ENCODE assay signal across 8 mouse cellular contexts in genomic region chr9:61032448-61033433, GRCm38 (mm10).
A peak's percentile ranks its signal among the peaks of the same experiment; 100 is the strongest.
DNase-seq lines count a peak whose midpoint lies in the region; ATAC-seq and TF ChIP-seq lines count a peak whose summit lies in the region.

No protein-coding gene starts in this region.

- H3K4me3 ChIP-seq in heart, embryonic 10.5 days = no peak overlapping the region
- H3K4me3 ChIP-seq in lung, postnatal 0 days (ENCODE audit: low read depth, low read length) = no peak overlapping the region
- no peak overlapping the region; the same call in 1 of the 2 replicates for H3K4me3 ChIP-seq in layer of hippocampus, adult 2 months
- H3K4me3 ChIP-seq in stomach, embryonic 14.5 days (ENCODE audit: low read depth, low read length) = no peak overlapping the region
- no peak overlapping the region for H3K4me3 ChIP-seq in thymus, adult 2 months (ENCODE audit: control insufficient read depth, insufficient read depth, low read length)

- intact Hi-C loops in heart, postnatal 36 days (cut with DNase I) = loop anchor here (5.0 kb wide), 3 partner anchors 185 to 340 kb away; partner anchors contain the start of gene Tle3

- H3K4me2 ChIP-seq in lung, postnatal 0 days (replicated peaks; ENCODE audit: low read depth, low read length) = no peak overlapping the region
- H3K4me2 ChIP-seq in stomach, embryonic 14.5 days (replicated peaks; ENCODE audit: low read depth, low read length) = peak overlapping the region; percentile 20

- TF ChIP-seq EP300 in lung, postnatal 0 days (IDR thresholded peaks at IDR 0.05) = 0 out of 2 replicates have a peak, but pooled peaks have one; percentile 9

- peak; percentile 21; the same call in 1 of the 2 replicates for ATAC-seq in lung, postnatal 0 days
- ATAC-seq in stomach, embryonic 14.5 days (ENCODE audit: insufficient number of reproducible peaks, insufficient read depth, low FRiP score, low read depth) = no peak

- no peaks in the 10 kb centered on the region for H3K36me3 ChIP-seq in heart, embryonic 10.5 days
- no peaks in the 10 kb centered on the region for H3K36me3 ChIP-seq in lung, postnatal 0 days (ENCODE audit: insufficient read depth, low read length)
- H3K36me3 ChIP-seq in stomach, embryonic 14.5 days (ENCODE audit: control insufficient read depth, insufficient read depth, low read length) = no peaks in the 10 kb centered on the region
- H3K36me3 ChIP-seq in thymus, adult 2 months (ENCODE audit: control insufficient read depth, insufficient read depth, low read length) = no peaks in the 10 kb centered on the region

- TF ChIP-seq CTCF in lung, postnatal 0 days (IDR thresholded peaks at IDR 0.05) = no peak
- TF ChIP-seq CTCF in layer of hippocampus, adult 2 months (conservative IDR thresholded peaks at IDR 0.05) = no peak
- TF ChIP-seq CTCF in thymus, adult 2 months (IDR thresholded peaks at IDR 0.05; ENCODE audit: borderline replicate concordance, control insufficient read depth, extremely low read depth, insufficient read depth, low read length, poor library complexity) = no peak

- H3K27me3 ChIP-seq in heart, embryonic 10.5 days (ENCODE audit: insufficient read depth, poor library complexity, severe bottlenecking) = peaks cover 59% of the 10 kb centered on the region
- H3K27me3 ChIP-seq in lung, postnatal 0 days (replicated peaks; ENCODE audit: insufficient read depth, low read length) = no peaks in the 10 kb centered on the region
- H3K27me3 ChIP-seq in stomach, embryonic 14.5 days (ENCODE audit: control insufficient read depth, insufficient read depth, low read length) = no peaks in the 10 kb centered on the region
- no peaks in the 10 kb centered on the region for H3K27me3 ChIP-seq in thymus, adult 2 months (ENCODE audit: control insufficient read depth, insufficient read depth, low read length)

- 73% methylated on average over 23 of the region's 23 CpGs for WGBS in heart, embryonic 10.5 days
- 49% methylated on average over 23 of the region's 23 CpGs for WGBS in lung, postnatal 0 days
- WGBS in stomach, embryonic 14.5 days = 49% methylated on average over 23 of the region's 23 CpGs
- 95% methylated on average over 23 of the region's 23 CpGs for WGBS in thymus, adult 2 months

- H3K4me1 ChIP-seq in heart, embryonic 10.5 days = peaks cover 25% of the 10 kb centered on the region
- H3K4me1 ChIP-seq in lung, postnatal 0 days (ENCODE audit: insufficient read depth, low read depth, low read length) = 0 out of 2 replicates have a peak, but pooled peaks cover 3% of the 10 kb centered on the region
- peaks cover 10% of the 10 kb centered on the region; the same call in 1 of the 2 replicates for H3K4me1 ChIP-seq in stomach, embryonic 14.5 days (ENCODE audit: control insufficient read depth, insufficient read depth, low read length)
- peaks cover 14% of the 10 kb centered on the region for H3K4me1 ChIP-seq in thymus, adult 2 months (replicated peaks; ENCODE audit: control insufficient read depth, insufficient read depth, low read length)

- 0 out of 2 replicates have a peak overlapping the region, but pooled peaks have one; percentile 19 for H3K27ac ChIP-seq in heart, embryonic 10.5 days
- no peak overlapping the region for H3K27ac ChIP-seq in lung, postnatal 0 days (ENCODE audit: low read length)
- H3K27ac ChIP-seq in layer of hippocampus, adult 2 months = peak overlapping the region; percentile 15
- peak overlapping the region; percentile 90 for H3K27ac ChIP-seq in stomach, embryonic 14.5 days (ENCODE audit: low read length)
- no peak overlapping the region for H3K27ac ChIP-seq in thymus, adult 2 months (ENCODE audit: control insufficient read depth, insufficient read depth, low read length)

- no peak for DNase-seq in heart, embryonic 10.5 days (ENCODE audit: low spot score)
- DNase-seq in heart, postnatal 36 days = no peak
- DNase-seq in lung, postnatal 0 days (ENCODE audit: low spot score) = no peak
- no peak for DNase-seq in lung, postnatal 10 days
- DNase-seq in layer of hippocampus, adult 2 months (ENCODE audit: low spot score in 2 of 2) = peak; percentile 33 to 34
- no peak for DNase-seq in thymus, adult 2 months
- no peak for DNase-seq in embryo, embryonic 11 days

- H3K9ac ChIP-seq in lung, postnatal 0 days (replicated peaks; ENCODE audit: low read depth) = no peak overlapping the region
- no peak overlapping the region for H3K9ac ChIP-seq in stomach, embryonic 14.5 days (replicated peaks; ENCODE audit: low read depth, low read length)

- no peaks in the 10 kb centered on the region for H3K9me3 ChIP-seq in heart, embryonic 10.5 days
- H3K9me3 ChIP-seq in lung, postnatal 0 days (ENCODE audit: low read length) = no peaks in the 10 kb centered on the region
- no peaks in the 10 kb centered on the region for H3K9me3 ChIP-seq in stomach, embryonic 14.5 days (ENCODE audit: control insufficient read depth, low read depth, low read length)

- no peak for TF ChIP-seq POLR2A in thymus, adult 2 months (IDR thresholded peaks at IDR 0.05; ENCODE audit: control insufficient read depth, extremely low read depth, insufficient read depth, low read length, poor library complexity)

Comparison
In these comparisons a context has a peak if more than half of its experiments do, and no peak if none do; other contexts are left out.
1. DNase-seq: peak in layer of hippocampus, adult 2 months (2 of 2); none in heart, embryonic 10.5 days (single experiment), heart, postnatal 36 days (0 of 2), lung, postnatal 0 days (single experiment), lung, postnatal 10 days (single experiment), thymus, adult 2 months (single experiment) and embryo, embryonic 11 days (single experiment).
2. H3K27ac ChIP-seq: peak in heart, embryonic 10.5 days (single experiment), layer of hippocampus, adult 2 months (single experiment) and stomach, embryonic 14.5 days (single experiment); none in lung, postnatal 0 days (single experiment) and thymus, adult 2 months (single experiment).